Mouse (Mus musculus) small intestine, adult 2 months (tissue): ENCODE data around the gene Ptch1. TPM values are rescaled to one million over a fixed set of nuclear protein-coding genes. Genes with fewer than 3 reads are reported as not detected.
A peak's percentile ranks its signal among the peaks of the same experiment; 100 is the strongest.

Experiments used
- H3K27ac ChIP-seq: fragments of 200-500 bp; 2 replicates; pipeline ENCODE4 v1.5.1; 2012; ENCODE audit warnings: low read depth, low read length, control low read depth, inconsistent platforms; ENCODE audit not compliant: insufficient read depth
- H3K27me3 ChIP-seq: fragments of 200-500 bp; 2 replicates; pipeline ENCODE4 v1.6.1; 2012; ENCODE audit warnings: mild to moderate bottlenecking, moderate library complexity, low read length, inconsistent platforms; ENCODE audit not compliant: control insufficient read depth, insufficient read depth
- H3K36me3 ChIP-seq: fragments of 200-500 bp; 2 replicates; pipeline ENCODE4 v1.6.1; 2012; ENCODE audit warnings: mild to moderate bottlenecking, low read length, control low read depth, inconsistent platforms; ENCODE audit not compliant: control insufficient read depth, insufficient read depth
- H3K4me1 ChIP-seq: fragments of 200-500 bp; 2 replicates; pipeline ENCODE4 v1.6.1; 2012; ENCODE audit warnings: low read length, inconsistent platforms, mixed read lengths; ENCODE audit not compliant: control insufficient read depth, insufficient read depth, insufficient read length
- H3K4me3 ChIP-seq: fragments of 200-500 bp; 2 replicates; pipeline ENCODE4 v1.5.1; 2012; ENCODE audit warnings: low read depth, mild to moderate bottlenecking, control low read depth, inconsistent platforms, low read length, moderate library complexity
- CTCF ChIP-seq: fragments of 200-500 bp; IDR thresholded peaks from 2 replicates; pipeline ENCODE4 v1.5.1; 2012; ENCODE audit warnings: low read depth, mild to moderate bottlenecking, control low read depth, inconsistent platforms, low read length, moderate library complexity, mixed read lengths; ENCODE audit not compliant: insufficient replicate concordance, insufficient read length; ENCODE audit errors: extremely low read depth
- POLR2A ChIP-seq: fragments of 200-500 bp; IDR thresholded peaks from 2 replicates; pipeline ENCODE4 v1.6.1; 2012; ENCODE audit warnings: low read depth, mild to moderate bottlenecking, control low read depth, inconsistent platforms, low read length, moderate library complexity
- WGBS: fragments of 180-500 bp; shearing (Covaris S2); methylation state at CpG from one replicate; pipeline ENCODE4 v1.1.7; 2018; 5-methylcytosine and 5-hydroxymethylcytosine counted together
- polyA plus RNA-seq: library from polyadenylated mRNA; depleted of rRNA; stranded (reverse); fragments of >200 nt; gene quantifications from 2 replicates; pipeline ENCODE4 v1.2.3, GENCODE M21; 2012

Ptch1 gene
- polyA plus RNA-seq, 1 experiment: 20.5 TPM

GRCm38 (mm10) chr13:63507821-63508220, 65.6 kb downstream of the Ptch1 start:
- H3K27me3 ChIP-seq: no peaks in the 10 kb centered on the region
- no peak overlapping the region for H3K27ac ChIP-seq
- peaks cover 39% of the 10 kb centered on the region for H3K36me3 ChIP-seq
- WGBS: 86% methylated on average over 5 of the region's 5 CpGs
- H3K4me3 ChIP-seq: no peak overlapping the region
- TF ChIP-seq CTCF (no peak), POLR2A (no peak)
- no peaks in the 10 kb centered on the region for H3K4me1 ChIP-seq

- TF ChIP-seq POLR2A (no peak), CTCF (no peak)
- Histone ChIP-seq H3K27me3 (no peaks in the 10 kb centered on the region), H3K4me3 (no peak overlapping the region), H3K4me1 (no peaks in the 10 kb centered on the region), H3K36me3 (peaks cover 32% of the 10 kb centered on the region), H3K27ac (no peak overlapping the region)
- WGBS: 85% methylated on average over 6 of the region's 6 CpGs
Observed at GRCm38 (mm10) chr13:63507001-63507556, 66.3 kb downstream of the Ptch1 start.

- no peaks in the 10 kb centered on the region for H3K4me1 ChIP-seq
- no peak overlapping the region for H3K4me3 ChIP-seq
- peaks cover 25% of the 10 kb centered on the region for H3K36me3 ChIP-seq
- no peak for TF ChIP-seq CTCF
- no peak for TF ChIP-seq POLR2A
- WGBS: 29% methylated on average over 1 of the region's 1 CpGs
- no peak overlapping the region for H3K27ac ChIP-seq
- no peaks in the 10 kb centered on the region for H3K27me3 ChIP-seq
Observed at GRCm38 (mm10) chr13:63506364-63506763, 67.0 kb downstream of the Ptch1 start.

- Histone ChIP-seq H3K27ac (no peak overlapping the region), H3K4me1 (no peaks in the 10 kb centered on the region), H3K27me3 (no peaks in the 10 kb centered on the region), H3K36me3 (no peaks in the 10 kb centered on the region), H3K4me3 (no peak overlapping the region)
- TF ChIP-seq CTCF: no peak
- TF ChIP-seq POLR2A: no peak
- WGBS: 89% methylated on average over 2 of the region's 2 CpGs
Observed at GRCm38 (mm10) chr13:63502391-63502790, 71.0 kb downstream of the Ptch1 start.

GRCm38 (mm10) chr13:63499489-63499888, 73.9 kb downstream of the Ptch1 start:
- H3K36me3 ChIP-seq: no peaks in the 10 kb centered on the region
- H3K27ac ChIP-seq: no peak overlapping the region
- no peaks in the 10 kb centered on the region for H3K27me3 ChIP-seq
- 57% methylated on average over 2 of the region's 2 CpGs for WGBS
- H3K4me3 ChIP-seq: no peak overlapping the region
- TF ChIP-seq POLR2A (no peak), CTCF (no peak)
- no peaks in the 10 kb centered on the region for H3K4me1 ChIP-seq

GRCm38 (mm10) chr13:63496646-63497582, 76.5 kb downstream of the Ptch1 start, which contains the start of gene Fancc:
TSS of gene Fancc (minus strand) at chr13:63497278.
- 53% methylated on average over 23 of the region's 23 CpGs for WGBS
- H3K4me3 ChIP-seq: peak within 1 kb of the TSS; percentile 3; the same call in 1 of the 2 replicates
- no peaks in the 10 kb centered on the region for H3K36me3 ChIP-seq
- H3K27ac ChIP-seq: no peak within 1 kb of the TSS
- TF ChIP-seq POLR2A (no peak), CTCF (no peak)
- no peaks in the 10 kb centered on the region for H3K4me1 ChIP-seq
- no peaks in the 10 kb centered on the region for H3K27me3 ChIP-seq

- TF ChIP-seq POLR2A: no peak
- TF ChIP-seq CTCF: no peak
- no peaks in the 10 kb centered on the region for H3K4me1 ChIP-seq
- H3K27me3 ChIP-seq: 0 out of 2 replicates have a peak, but pooled peaks cover 4% of the 10 kb centered on the region
- H3K36me3 ChIP-seq: no peaks in the 10 kb centered on the region
- WGBS: 76% methylated on average over 7 of the region's 7 CpGs
- H3K4me3 ChIP-seq: no peak overlapping the region
- no peak overlapping the region for H3K27ac ChIP-seq
Observed at GRCm38 (mm10) chr13:63487707-63488042, 85.7 kb downstream of the Ptch1 start.
